Mouse (Mus musculus) lung, postnatal 0 days (tissue): Measurements from ENCODE around the gene Creld1.
A peak's percentile ranks its signal among the peaks of the same experiment; 100 is the strongest.

Source experiments
- CTCF ChIP-seq: IDR thresholded peaks from 2 replicates; pipeline ENCODE4 v1.5.1; 2016; ENCODE audit warnings: antibody characterized with exemption, mild to moderate bottlenecking
- EP300 ChIP-seq: IDR thresholded peaks from 2 replicates; pipeline ENCODE4 v1.6.1; 2016; ENCODE audit warnings: antibody characterized with exemption, mild to moderate bottlenecking, control low read depth

- TF ChIP-seq CTCF (peak; percentile 37; the same call in 1 of the 2 replicates), EP300 (no peak)
Measured at GRCm38 (mm10) chr6:113472061-113472460, 11.0 kb upstream of the Creld1 start.
